Mouse (Mus musculus): ENCODE data around the gene Zfand6. TPM values are rescaled to one million over a fixed set of nuclear protein-coding genes. Genes with fewer than 3 reads are reported as not detected.

Gene Zfand6
- polyA plus RNA-seq, 1 experiment, result 47.8 TPM

GRCm38 (mm10) chr7:84652740-84653139, 37.0 kb downstream of the Zfand6 start:
- Histone ChIP-seq H3K4me3 (ENCODE audit: extremely low read depth, insufficient read depth, insufficient read length) (no peak overlapping the region), H3K36me3 (ENCODE audit: control insufficient read depth, insufficient read depth, low read length) (peaks cover 3% of the 10 kb centered on the region; the same call in 1 of the 2 replicates), H3K27me3 (ENCODE audit: control insufficient read depth, insufficient read depth, low read length) (no peaks in the 10 kb centered on the region), H3K4me1 (ENCODE audit: control insufficient read depth, insufficient read depth, insufficient read length) (no peaks in the 10 kb centered on the region), H3K27ac (ENCODE audit: insufficient read depth, low read length) (no peak overlapping the region)
- 88% methylated on average over 2 of the region's 2 CpGs for whole genome bisulfite sequencing
- TF ChIP-seq POLR2A (IDR thresholded peaks at IDR 0.05; ENCODE audit: low read depth, low read length) (no peak), CTCF (IDR thresholded peaks at IDR 0.05; ENCODE audit: extremely low read depth, insufficient read depth, insufficient read length, insufficient replicate concordance) (no peak)
- no peak for DNase-seq (ENCODE audit: low read depth in 1 of 2, low spot score in 2 of 2)

- no peak overlapping the region for H3K27ac ChIP-seq (ENCODE audit: insufficient read depth, low read length)
- DNase-seq (ENCODE audit: low read depth in 1 of 2, low spot score in 2 of 2), result no peak
- no peak overlapping the region for H3K4me3 ChIP-seq (ENCODE audit: extremely low read depth, insufficient read depth, insufficient read length)
- H3K4me1 ChIP-seq (ENCODE audit: control insufficient read depth, insufficient read depth, insufficient read length), result no peaks in the 10 kb centered on the region
- H3K36me3 ChIP-seq (ENCODE audit: control insufficient read depth, insufficient read depth, low read length), result peaks cover 3% of the 10 kb centered on the region; the same call in 1 of the 2 replicates
- TF ChIP-seq CTCF (IDR thresholded peaks at IDR 0.05; ENCODE audit: extremely low read depth, insufficient read depth, insufficient read length, insufficient replicate concordance) (no peak), POLR2A (IDR thresholded peaks at IDR 0.05; ENCODE audit: low read depth, low read length) (no peak)
- no peaks in the 10 kb centered on the region for H3K27me3 ChIP-seq (ENCODE audit: control insufficient read depth, insufficient read depth, low read length)
- WGBS, result 86% methylated on average over 2 of the region's 2 CpGs
Measured at GRCm38 (mm10) chr7:84651987-84652321, 37.8 kb downstream of the Zfand6 start.

DNA sequence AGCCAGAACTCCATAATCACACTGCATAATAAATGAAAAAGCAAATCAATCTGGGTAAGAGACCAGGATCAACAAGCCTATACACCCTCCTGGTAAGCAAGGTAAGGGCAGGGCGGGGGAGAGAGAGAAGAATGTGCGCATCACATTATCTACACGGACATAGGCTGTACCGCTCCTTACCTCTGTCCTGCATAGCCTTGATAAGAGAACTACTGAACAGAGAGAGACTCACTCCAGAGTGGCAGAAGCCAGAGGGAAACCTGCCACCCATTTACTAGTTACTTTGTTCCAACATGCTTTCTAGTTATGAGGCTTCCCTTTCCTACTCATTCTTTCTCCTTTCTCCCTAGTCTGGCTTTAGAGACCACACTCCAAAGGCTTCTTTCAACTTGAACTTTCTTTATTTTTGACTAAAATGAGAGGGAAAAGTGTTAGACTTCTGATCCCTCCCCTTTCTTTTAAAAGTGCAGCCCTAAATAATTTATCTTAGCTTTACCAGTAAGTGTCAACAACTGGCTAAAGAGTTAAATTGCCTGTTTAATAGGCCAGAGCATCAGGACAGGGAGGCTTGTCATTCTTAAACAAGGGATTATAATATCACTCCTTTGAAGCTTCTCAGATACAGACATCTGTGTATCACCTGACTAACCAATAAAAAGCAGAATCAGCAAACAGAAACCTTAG, 38.3 kb downstream of the Zfand6 start:
- H3K36me3 ChIP-seq (ENCODE audit: control insufficient read depth, insufficient read depth, low read length), result peaks cover 3% of the 10 kb centered on the region; the same call in 1 of the 2 replicates
- no peak for DNase-seq (ENCODE audit: low read depth in 1 of 2, low spot score in 2 of 2)
- no peaks in the 10 kb centered on the region for H3K4me1 ChIP-seq (ENCODE audit: control insufficient read depth, insufficient read depth, insufficient read length)
- H3K4me3 ChIP-seq (ENCODE audit: extremely low read depth, insufficient read depth, insufficient read length), result no peak overlapping the region
- 85% methylated on average over 4 of the region's 4 CpGs for WGBS
- TF ChIP-seq CTCF (IDR thresholded peaks at IDR 0.05; ENCODE audit: extremely low read depth, insufficient read depth, insufficient read length, insufficient replicate concordance) (no peak), POLR2A (IDR thresholded peaks at IDR 0.05; ENCODE audit: low read depth, low read length) (no peak)
- H3K27me3 ChIP-seq (ENCODE audit: control insufficient read depth, insufficient read depth, low read length), result no peaks in the 10 kb centered on the region
- no peak overlapping the region for H3K27ac ChIP-seq (ENCODE audit: insufficient read depth, low read length)

DNA sequence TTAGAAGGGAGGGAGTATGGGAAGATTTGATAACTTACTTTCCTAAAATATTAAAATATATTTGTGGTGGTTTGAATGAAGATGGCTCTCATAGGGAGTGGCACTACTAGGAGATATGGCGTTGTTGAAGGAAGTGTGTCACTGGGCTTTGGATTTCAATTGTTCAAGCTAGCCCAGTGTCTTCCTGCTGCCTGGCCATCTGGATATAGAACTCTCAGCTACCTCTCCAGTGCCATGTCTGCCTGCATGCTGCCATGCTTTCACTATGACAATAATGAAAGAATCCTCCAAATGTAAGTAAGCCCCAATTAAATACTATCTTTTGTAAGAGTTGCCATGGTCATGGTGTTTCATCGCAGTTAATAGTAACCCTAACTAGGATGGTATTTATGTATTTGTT, 40.7 kb downstream of the Zfand6 start:
- Histone ChIP-seq H3K27me3 (ENCODE audit: control insufficient read depth, insufficient read depth, low read length) (no peaks in the 10 kb centered on the region), H3K27ac (ENCODE audit: insufficient read depth, low read length) (no peak overlapping the region), H3K4me1 (ENCODE audit: control insufficient read depth, insufficient read depth, insufficient read length) (no peaks in the 10 kb centered on the region), H3K36me3 (ENCODE audit: control insufficient read depth, insufficient read depth, low read length) (peaks cover 3% of the 10 kb centered on the region; the same call in 1 of the 2 replicates), H3K4me3 (ENCODE audit: extremely low read depth, insufficient read depth, insufficient read length) (no peak overlapping the region)
- TF ChIP-seq POLR2A (IDR thresholded peaks at IDR 0.05; ENCODE audit: low read depth, low read length) (no peak), CTCF (IDR thresholded peaks at IDR 0.05; ENCODE audit: extremely low read depth, insufficient read depth, insufficient read length, insufficient replicate concordance) (no peak)
- 98% methylated on average over 2 of the region's 2 CpGs for WGBS
- DNase-seq (ENCODE audit: low read depth in 1 of 2, low spot score in 2 of 2), result no peak

GRCm38 (mm10) chr7:84646256-84646655, 43.5 kb downstream of the Zfand6 start:
- no peak for DNase-seq (ENCODE audit: low read depth in 1 of 2, low spot score in 2 of 2)
- Histone ChIP-seq H3K36me3 (ENCODE audit: control insufficient read depth, insufficient read depth, low read length) (peaks cover 3% of the 10 kb centered on the region; the same call in 1 of the 2 replicates), H3K27ac (ENCODE audit: insufficient read depth, low read length) (no peak overlapping the region), H3K27me3 (ENCODE audit: control insufficient read depth, insufficient read depth, low read length) (no peaks in the 10 kb centered on the region), H3K4me3 (ENCODE audit: extremely low read depth, insufficient read depth, insufficient read length) (no peak overlapping the region), H3K4me1 (ENCODE audit: control insufficient read depth, insufficient read depth, insufficient read length) (no peaks in the 10 kb centered on the region)
- 85% methylated on average over 1 of the region's 1 CpGs for WGBS
- TF ChIP-seq CTCF (IDR thresholded peaks at IDR 0.05; ENCODE audit: extremely low read depth, insufficient read depth, insufficient read length, insufficient replicate concordance) (no peak), POLR2A (IDR thresholded peaks at IDR 0.05; ENCODE audit: low read depth, low read length) (no peak)

GRCm38 (mm10) chr7:84643270-84643998, 46.3 kb downstream of the Zfand6 start:
- 85% methylated on average over 6 of the region's 6 CpGs for WGBS
- no peak for TF ChIP-seq POLR2A (IDR thresholded peaks at IDR 0.05; ENCODE audit: low read depth, low read length)
- TF ChIP-seq CTCF (IDR thresholded peaks at IDR 0.05; ENCODE audit: extremely low read depth, insufficient read depth, insufficient read length, insufficient replicate concordance), result no peak
- Histone ChIP-seq H3K4me1 (ENCODE audit: control insufficient read depth, insufficient read depth, insufficient read length) (no peaks in the 10 kb centered on the region), H3K27ac (ENCODE audit: insufficient read depth, low read length) (no peak overlapping the region), H3K36me3 (ENCODE audit: control insufficient read depth, insufficient read depth, low read length) (no peaks in the 10 kb centered on the region), H3K27me3 (ENCODE audit: control insufficient read depth, insufficient read depth, low read length) (no peaks in the 10 kb centered on the region), H3K4me3 (ENCODE audit: extremely low read depth, insufficient read depth, insufficient read length) (no peak overlapping the region)
- DNase-seq (ENCODE audit: low read depth in 1 of 2, low spot score in 2 of 2), result no peak
